Mouse (Mus musculus): ENCODE measurements around the gene Tle2. TPM values are rescaled to one million over a fixed set of nuclear protein-coding genes. Genes with fewer than 3 reads are reported as not detected.

Gene Tle2
- polyA plus RNA-seq, 1 experiment, result 63.7 TPM

DNA sequence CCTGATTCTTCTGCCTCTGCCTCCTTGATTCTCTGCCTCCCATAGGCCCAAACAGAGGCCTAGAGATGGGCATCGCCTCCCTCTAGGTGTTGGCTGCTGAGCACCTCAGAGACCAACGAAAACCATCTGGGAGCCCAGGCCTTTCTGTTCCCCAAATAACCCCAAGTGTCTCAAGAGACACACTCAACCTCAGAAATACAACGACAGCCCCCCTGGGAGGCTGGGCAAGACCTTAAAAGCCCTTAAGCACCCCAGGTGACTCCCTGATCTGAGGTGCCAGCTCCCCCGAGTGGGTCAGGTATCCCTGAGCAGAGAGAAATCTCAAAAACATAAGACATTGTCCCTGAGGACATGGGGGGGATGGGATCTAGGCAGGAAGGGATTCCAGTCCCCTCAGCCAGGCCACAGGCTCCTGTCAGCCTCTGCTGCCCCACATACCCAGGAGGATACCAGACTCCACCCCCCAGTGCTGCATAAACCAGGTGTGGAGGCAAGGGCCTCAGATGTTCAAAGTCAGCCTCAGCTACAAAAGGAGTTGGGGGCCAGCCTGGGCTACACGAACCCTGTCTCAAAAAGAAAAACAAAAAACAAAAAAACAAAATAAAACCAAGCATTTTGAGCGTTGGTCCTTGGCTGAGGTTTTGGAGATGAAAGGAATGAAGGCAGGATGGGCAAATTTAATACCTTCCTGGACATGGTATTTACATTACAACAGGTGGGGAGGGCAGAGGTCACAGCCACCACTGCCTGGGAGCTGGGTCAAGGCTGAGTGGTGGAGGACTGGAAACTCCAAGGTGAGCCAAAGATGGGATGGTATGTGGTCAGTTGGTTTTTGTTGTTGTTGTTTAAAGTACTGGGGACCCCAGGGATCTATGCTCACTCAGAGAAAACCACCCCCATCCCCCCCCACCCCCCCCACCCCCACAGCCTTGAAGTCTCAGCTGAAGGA lies 20.3 kb upstream of the Tle2 start:
- Histone ChIP-seq H3K27ac (ENCODE audit: insufficient read depth, low read depth, low read length) (no peak overlapping the region), H3K4me1 (ENCODE audit: control insufficient read depth, insufficient read depth, low read length) (peaks cover 3% of the 10 kb centered on the region; the same call in 1 of the 2 replicates), H3K4me3 (ENCODE audit: insufficient read depth, low read depth, low read length) (no peak overlapping the region), H3K36me3 (ENCODE audit: control insufficient read depth, insufficient read depth, low read length) (no peaks in the 10 kb centered on the region), H3K27me3 (replicated peaks; ENCODE audit: control insufficient read depth, insufficient read depth, low read length) (no peaks in the 10 kb centered on the region)
- TF ChIP-seq POLR2A (IDR thresholded peaks at IDR 0.05; ENCODE audit: low read depth, low read length), result no peak
- no peak for TF ChIP-seq CTCF (conservative IDR thresholded peaks at IDR 0.05; ENCODE audit: insufficient read depth, insufficient read length, low read depth, low read length)
- DNase-seq, result no peak
- 78% methylated on average over 6 of the region's 6 CpGs for WGBS

DNA sequence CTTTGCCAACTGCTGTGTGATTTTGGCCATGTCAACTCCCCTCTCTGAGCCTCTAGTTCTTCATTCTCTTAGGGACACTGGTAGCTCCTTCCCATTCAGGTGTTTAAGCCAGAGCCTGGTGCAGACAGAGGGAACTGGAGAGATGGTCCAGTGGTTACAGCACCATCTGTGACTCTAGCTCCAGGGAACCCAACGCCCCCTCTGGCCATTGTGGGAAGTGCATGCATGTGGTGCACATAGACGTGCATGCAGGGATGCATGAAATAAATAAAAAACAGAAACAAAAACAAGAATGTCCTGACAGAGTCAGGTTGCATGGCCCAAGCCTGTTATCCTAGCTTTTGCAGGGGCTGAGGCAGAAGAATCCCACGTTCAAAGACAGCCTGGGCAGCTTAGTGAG lies 18.1 kb upstream of the Tle2 start:
- Histone ChIP-seq H3K4me3 (ENCODE audit: insufficient read depth, low read depth, low read length) (no peak overlapping the region), H3K36me3 (ENCODE audit: control insufficient read depth, insufficient read depth, low read length) (no peaks in the 10 kb centered on the region), H3K4me1 (ENCODE audit: control insufficient read depth, insufficient read depth, low read length) (peaks cover 4% of the 10 kb centered on the region; the same call in 1 of the 2 replicates), H3K27me3 (replicated peaks; ENCODE audit: control insufficient read depth, insufficient read depth, low read length) (no peaks in the 10 kb centered on the region), H3K27ac (ENCODE audit: insufficient read depth, low read depth, low read length) (no peak overlapping the region)
- no peak for DNase-seq
- 81% methylated on average over 3 of the region's 3 CpGs for WGBS
- TF ChIP-seq CTCF (conservative IDR thresholded peaks at IDR 0.05; ENCODE audit: insufficient read depth, insufficient read length, low read depth, low read length) (peak; percentile 22; the same call in 1 of the 2 replicates), POLR2A (IDR thresholded peaks at IDR 0.05; ENCODE audit: low read depth, low read length) (no peak)

DNA sequence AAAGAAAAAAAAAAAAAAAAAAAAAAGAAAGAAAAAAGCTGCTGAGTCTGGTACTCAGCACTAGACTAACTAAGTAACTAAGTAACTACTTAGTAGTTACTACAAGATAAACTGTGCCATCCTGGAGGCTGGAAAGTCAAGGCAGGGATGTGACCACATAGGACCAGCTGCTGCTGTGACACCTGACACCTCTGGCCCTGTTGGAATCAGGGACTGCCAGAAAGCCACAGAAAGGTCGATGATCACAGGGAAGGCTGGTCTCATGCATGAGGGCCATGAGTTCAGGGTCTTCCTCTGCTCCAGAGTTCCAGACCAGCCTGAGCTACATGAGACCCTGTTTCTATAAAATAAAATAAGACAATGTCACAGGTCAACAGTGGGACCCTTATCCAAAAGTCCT lies 16.9 kb upstream of the Tle2 start:
- WGBS, result 10% methylated on average over 1 of the region's 1 CpGs
- H3K4me3 ChIP-seq (ENCODE audit: insufficient read depth, low read depth, low read length), result no peak overlapping the region
- peaks cover 11% of the 10 kb centered on the region; the same call in 1 of the 2 replicates for H3K4me1 ChIP-seq (ENCODE audit: control insufficient read depth, insufficient read depth, low read length)
- no peak for DNase-seq
- TF ChIP-seq CTCF (conservative IDR thresholded peaks at IDR 0.05; ENCODE audit: insufficient read depth, insufficient read length, low read depth, low read length) (no peak), POLR2A (IDR thresholded peaks at IDR 0.05; ENCODE audit: low read depth, low read length) (no peak)
- no peaks in the 10 kb centered on the region for H3K27me3 ChIP-seq (replicated peaks; ENCODE audit: control insufficient read depth, insufficient read depth, low read length)
- H3K36me3 ChIP-seq (ENCODE audit: control insufficient read depth, insufficient read depth, low read length), result no peaks in the 10 kb centered on the region
- no peak overlapping the region for H3K27ac ChIP-seq (ENCODE audit: insufficient read depth, low read depth, low read length)

DNA sequence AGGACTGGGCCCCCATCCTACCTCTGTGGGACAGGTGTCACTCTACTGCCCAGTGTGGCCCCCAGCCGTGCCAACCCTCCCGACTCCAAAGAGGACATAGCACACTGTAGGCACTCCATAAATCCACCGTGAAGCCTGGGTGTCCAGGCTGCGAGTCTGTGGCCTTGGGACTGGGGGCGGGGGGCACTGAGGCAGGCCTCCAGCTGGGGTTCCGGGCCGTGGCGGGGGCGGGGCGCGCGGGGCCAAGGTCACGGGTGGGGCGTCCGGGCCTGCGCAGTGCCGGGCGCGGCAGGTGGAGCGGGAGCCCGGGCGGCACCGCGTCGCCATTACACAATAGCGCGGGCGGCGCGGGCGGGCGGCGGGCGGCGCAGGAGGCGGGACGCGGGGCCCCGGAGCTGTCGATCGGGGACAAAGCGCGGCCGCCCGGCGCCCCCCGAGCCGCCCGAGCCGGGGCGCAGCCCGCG lies 15.2 kb upstream of the Tle2 start, which contains the start of gene Aes:
Gene Aes, plus strand, starts transcription at position 326 of the 464 bp plus-strand sequence.
- H3K4me1 ChIP-seq (ENCODE audit: control insufficient read depth, insufficient read depth, low read length), result peaks cover 19% of the 10 kb centered on the region
- DNase-seq, result peak; percentile 90
- H3K27ac ChIP-seq (ENCODE audit: insufficient read depth, low read depth, low read length), result peak within 1 kb of the TSS; percentile 100
- 1% methylated on average over 44 of the region's 53 CpGs for WGBS
- TF ChIP-seq POLR2A (IDR thresholded peaks at IDR 0.05; ENCODE audit: low read depth, low read length) (no peak), CTCF (conservative IDR thresholded peaks at IDR 0.05; ENCODE audit: insufficient read depth, insufficient read length, low read depth, low read length) (no peak)
- H3K27me3 ChIP-seq (replicated peaks; ENCODE audit: control insufficient read depth, insufficient read depth, low read length), result no peaks in the 10 kb centered on the region
- H3K36me3 ChIP-seq (ENCODE audit: control insufficient read depth, insufficient read depth, low read length), result no peaks in the 10 kb centered on the region
- H3K4me3 ChIP-seq (ENCODE audit: insufficient read depth, low read depth, low read length), result peak within 1 kb of the TSS; percentile 100

DNA sequence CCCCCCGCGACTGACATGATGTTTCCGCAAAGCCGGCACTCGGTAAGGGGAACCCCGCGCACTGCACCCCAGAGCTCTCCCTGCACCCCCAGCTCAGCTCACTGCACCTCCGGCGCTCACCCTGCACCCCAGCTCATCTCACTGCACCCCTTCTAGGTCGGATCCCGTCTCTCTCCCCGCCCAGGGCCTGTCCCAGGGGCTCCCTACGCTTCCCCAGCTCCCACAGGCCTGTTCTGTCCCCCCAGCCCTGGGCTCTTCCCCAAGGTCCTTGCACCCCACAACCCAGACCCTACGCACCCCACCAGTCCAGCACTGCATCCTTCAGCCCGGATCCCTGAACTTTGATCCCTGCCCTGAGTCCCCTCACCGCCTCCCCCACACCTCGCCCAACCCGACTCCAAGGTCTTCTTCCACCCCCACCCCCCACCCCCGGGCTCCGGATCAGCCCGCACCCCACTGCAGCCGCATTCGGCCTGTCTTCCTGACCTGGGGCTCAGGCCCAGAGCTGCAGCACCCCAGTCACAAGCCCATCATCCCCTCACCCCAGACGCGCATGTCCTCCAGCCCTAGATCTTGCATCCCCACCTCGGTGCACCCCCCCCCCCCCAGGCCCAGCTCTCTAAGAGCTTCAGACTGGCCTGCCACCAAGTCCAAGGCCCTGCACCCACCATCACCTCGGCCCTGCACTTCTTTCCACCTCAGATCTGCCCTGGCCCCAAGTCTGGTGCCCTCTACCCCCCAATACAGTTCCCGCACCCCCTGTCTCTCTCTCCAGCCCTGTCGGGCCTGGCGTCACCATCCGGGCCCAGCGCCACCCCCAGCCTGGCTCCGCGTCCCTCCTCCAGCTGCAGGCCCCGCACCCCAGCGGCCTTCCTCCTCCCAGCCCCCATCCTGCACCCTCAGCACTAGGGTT lies 14.5 kb upstream of the Tle2 start:
- peak overlapping the region; percentile 100 for H3K27ac ChIP-seq (ENCODE audit: insufficient read depth, low read depth, low read length)
- TF ChIP-seq CTCF (conservative IDR thresholded peaks at IDR 0.05; ENCODE audit: insufficient read depth, insufficient read length, low read depth, low read length), result no peak
- TF ChIP-seq POLR2A (IDR thresholded peaks at IDR 0.05; ENCODE audit: low read depth, low read length), result no peak
- no peaks in the 10 kb centered on the region for H3K27me3 ChIP-seq (replicated peaks; ENCODE audit: control insufficient read depth, insufficient read depth, low read length)
- peaks cover 24% of the 10 kb centered on the region for H3K4me1 ChIP-seq (ENCODE audit: control insufficient read depth, insufficient read depth, low read length)
- H3K36me3 ChIP-seq (ENCODE audit: control insufficient read depth, insufficient read depth, low read length), result 0 out of 2 replicates have a peak, but pooled peaks cover under 1% of the 10 kb centered on the region
- H3K4me3 ChIP-seq (ENCODE audit: insufficient read depth, low read depth, low read length), result peak overlapping the region; percentile 100
- under 1% methylated on average over 35 of the region's 36 CpGs for WGBS
- DNase-seq, result peak; percentile 74

DNA sequence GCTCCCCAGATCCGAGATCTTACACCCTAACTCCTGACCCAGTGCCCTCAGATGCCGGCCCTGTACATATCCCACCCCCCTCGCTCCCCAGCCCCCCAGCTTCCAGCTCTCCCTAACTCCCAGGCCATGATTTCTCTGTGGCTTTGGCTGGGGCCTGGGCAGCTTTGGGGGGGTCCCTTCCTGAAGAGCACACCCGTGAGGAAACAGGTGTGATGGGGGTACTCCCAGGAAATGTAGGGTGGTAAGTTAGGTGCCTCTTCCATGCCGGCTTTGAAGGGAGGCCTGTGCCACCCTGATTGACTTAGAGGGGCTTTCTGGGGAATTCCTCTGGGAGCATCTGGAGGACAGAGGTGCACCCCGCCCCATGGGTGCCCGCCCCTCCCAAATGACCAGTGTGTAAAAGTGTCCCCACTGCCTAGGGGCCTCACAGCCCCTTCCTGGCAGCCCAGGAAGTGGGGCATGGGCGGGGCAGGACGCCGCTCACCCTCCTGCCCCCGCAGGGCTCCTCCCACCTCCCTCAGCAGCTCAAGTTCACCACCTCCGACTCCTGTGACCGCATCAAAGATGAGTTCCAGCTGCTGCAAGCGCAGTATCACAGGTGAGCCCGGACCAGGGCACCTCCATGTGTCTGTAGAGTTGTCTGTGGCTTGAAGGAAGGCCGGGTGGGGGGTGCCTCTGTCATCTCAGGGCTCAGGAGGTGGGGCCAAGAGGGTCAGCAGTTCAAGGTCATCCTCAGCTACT lies 13.5 kb upstream of the Tle2 start:
- TF ChIP-seq CTCF (conservative IDR thresholded peaks at IDR 0.05; ENCODE audit: insufficient read depth, insufficient read length, low read depth, low read length), result no peak
- TF ChIP-seq POLR2A (IDR thresholded peaks at IDR 0.05; ENCODE audit: low read depth, low read length), result no peak
- Histone ChIP-seq H3K27me3 (replicated peaks; ENCODE audit: control insufficient read depth, insufficient read depth, low read length) (no peaks in the 10 kb centered on the region), H3K4me3 (ENCODE audit: insufficient read depth, low read depth, low read length) (peak overlapping the region; percentile 100), H3K36me3 (ENCODE audit: control insufficient read depth, insufficient read depth, low read length) (peaks cover 4% of the 10 kb centered on the region), H3K4me1 (ENCODE audit: control insufficient read depth, insufficient read depth, low read length) (peaks cover 24% of the 10 kb centered on the region), H3K27ac (ENCODE audit: insufficient read depth, low read depth, low read length) (peak overlapping the region; percentile 51)
- DNase-seq, result peak; percentile 67
- 12% methylated on average over 16 of the region's 16 CpGs for WGBS
